Mouse (Mus musculus) hindbrain, embryonic 16.5 days (tissue): Measurements from ENCODE around the gene Tgfb2. TPM values are rescaled to one million over a fixed set of nuclear protein-coding genes. Genes with fewer than 3 reads are reported as not detected.

ENCODE experiments used
- ATAC-seq: fragments of 200-750 bp; cut with Nextera tagmentation; 2 replicates; pipeline ENCODE4 v1.8.0; 2017; ENCODE audit warnings: moderate TSS enrichment, moderate library complexity
- H3K27ac ChIP-seq: fragments of 300-500 bp; sonication (generic); 2 replicates; pipeline ENCODE4 v1.5.1; 2014; ENCODE audit warnings: low read depth, mild to moderate bottlenecking, control low read depth, low read length, moderate library complexity
- H3K27me3 ChIP-seq: fragments of 300-500 bp; sonication (generic); replicated peaks from 2 replicates; pipeline ENCODE4 v1.6.1; 2014; ENCODE audit warnings: low read length; ENCODE audit not compliant: control insufficient read depth, insufficient read depth
- H3K36me3 ChIP-seq: fragments of 300-500 bp; sonication (generic); 2 replicates; pipeline ENCODE4 v1.6.1; 2014; ENCODE audit warnings: mild to moderate bottlenecking, low read length, moderate library complexity, mixed read lengths; ENCODE audit not compliant: control insufficient read depth, insufficient read depth
- H3K4me1 ChIP-seq: fragments of 300-500 bp; sonication (generic); 2 replicates; pipeline ENCODE4 v1.6.1; 2014; ENCODE audit warnings: low read depth, low read length; ENCODE audit not compliant: control insufficient read depth, insufficient read depth
- H3K4me2 ChIP-seq: fragments of 300-500 bp; sonication (generic); 2 replicates; pipeline ENCODE4 v1.6.1; 2014; ENCODE audit warnings: mild to moderate bottlenecking, low read length, control low read depth, moderate library complexity
- H3K4me3 ChIP-seq: fragments of 300-500 bp; sonication (generic); 2 replicates; pipeline ENCODE4 v1.5.1; 2014; ENCODE audit warnings: mild to moderate bottlenecking, low read length, control low read depth, moderate library complexity
- H3K9ac ChIP-seq: fragments of 300-500 bp; sonication (generic); 2 replicates; pipeline ENCODE4 v1.6.1; 2014; ENCODE audit warnings: low read depth, mild to moderate bottlenecking, control low read depth, low read length, moderate library complexity
- H3K9me3 ChIP-seq: fragments of 300-500 bp; sonication (generic); 2 replicates; pipeline ENCODE4 v1.6.1; 2014; ENCODE audit warnings: mild to moderate bottlenecking, low read length, moderate library complexity; ENCODE audit not compliant: control insufficient read depth
- WGBS: fragments of 180-500 bp; shearing (Covaris S2); extraction: QIAGEN DNeasy Blood & Tissue Kit; methylation state at CpG from one replicate; pipeline ENCODE4 v1.1.7; 2014; 5-methylcytosine and 5-hydroxymethylcytosine counted together
- polyA plus RNA-seq: library from polyadenylated mRNA; unstranded; fragments of >200 nt; fragmentation: Nextera tagmentation; extraction: Ambion mirVana; gene quantifications from 2 replicates; pipeline ENCODE4 v1.2.1, GENCODE M21; 2015

Gene Tgfb2
- polyA plus RNA-seq: 35.7 and 36.2 TPM in 2 replicates

GRCm38 (mm10) chr1:186705915-186706248, at the start of gene Tgfb2:
Gene Tgfb2 (minus strand): TSS chr1:186705989.
- no peaks in the 10 kb centered on the region; the same call in 1 of the 2 replicates for H3K27me3 ChIP-seq
- peak within 1 kb of the TSS; percentile 80 for H3K9ac ChIP-seq
- peak within 1 kb of the TSS; percentile 79 for H3K27ac ChIP-seq
- WGBS: 3% methylated on average over 12 of the region's 12 CpGs
- H3K4me3 ChIP-seq: peak within 1 kb of the TSS; percentile 80
- no peaks in the 10 kb centered on the region for H3K9me3 ChIP-seq
- peaks cover 14% of the 10 kb centered on the region for H3K4me1 ChIP-seq
- no peaks in the 10 kb centered on the region for H3K36me3 ChIP-seq
- ATAC-seq: peak; percentile 34; the same call in 1 of the 2 replicates
- peak within 1 kb of the TSS; percentile 96 for H3K4me2 ChIP-seq

DNA sequence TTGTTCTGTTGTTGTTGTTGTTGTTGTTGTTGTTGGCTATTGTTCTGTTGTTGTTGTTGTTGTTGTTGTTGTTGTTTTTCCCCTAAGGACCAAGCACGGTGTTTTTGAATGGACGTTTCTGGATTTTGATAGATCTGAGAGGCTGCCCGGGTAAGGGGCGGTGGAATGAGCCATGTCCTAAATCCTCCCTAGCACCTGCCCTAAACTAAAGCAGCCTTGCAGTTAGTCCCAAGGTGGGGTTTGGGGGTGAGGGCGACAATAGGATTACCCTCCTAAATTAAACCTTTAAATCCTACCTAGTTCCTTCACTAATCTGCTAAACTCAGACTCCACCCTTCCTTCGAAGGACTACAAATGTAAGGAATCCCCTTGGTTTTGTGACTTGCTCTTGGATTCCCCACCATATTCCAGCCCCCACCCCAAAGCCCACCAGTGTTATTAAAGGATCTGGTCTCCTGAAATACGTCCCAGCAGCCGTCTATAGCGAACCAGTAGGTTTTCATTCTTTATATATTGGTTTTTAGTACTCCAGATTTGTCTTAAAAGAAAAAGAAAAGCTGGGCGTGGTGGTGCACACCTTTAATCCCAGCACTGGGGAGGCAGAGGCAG, 44.0 kb upstream of the Tgfb2 start:
- peaks cover 19% of the 10 kb centered on the region for H3K4me1 ChIP-seq
- peak; percentile 44 for ATAC-seq
- no peaks in the 10 kb centered on the region for H3K36me3 ChIP-seq
- no peaks in the 10 kb centered on the region for H3K27me3 ChIP-seq
- no peaks in the 10 kb centered on the region for H3K9me3 ChIP-seq
- H3K27ac ChIP-seq: peak overlapping the region; percentile 89
- WGBS: 33% methylated on average over 10 of the region's 10 CpGs
- H3K4me2 ChIP-seq: peak overlapping the region; percentile 82
- peak overlapping the region; percentile 88 for H3K9ac ChIP-seq
- peak overlapping the region; percentile 85 for H3K4me3 ChIP-seq

GRCm38 (mm10) chr1:186748724-186749653, 43.2 kb upstream of the Tgfb2 start, which contains the start of gene Rrp15:
Gene Rrp15 (minus strand): TSS chr1:186749358.
- Histone ChIP-seq H3K27ac (peak within 1 kb of the TSS; percentile 89), H3K4me1 (peaks cover 19% of the 10 kb centered on the region), H3K36me3 (no peaks in the 10 kb centered on the region), H3K4me2 (peak within 1 kb of the TSS; percentile 82), H3K27me3 (no peaks in the 10 kb centered on the region), H3K9ac (peak within 1 kb of the TSS; percentile 88), H3K4me3 (peak within 1 kb of the TSS; percentile 85), H3K9me3 (no peaks in the 10 kb centered on the region)
- ATAC-seq: peak; percentile 93
- under 1% methylated on average over 46 of the region's 46 CpGs for WGBS

- ATAC-seq: no peak
- Histone ChIP-seq H3K4me1 (no peaks in the 10 kb centered on the region), H3K4me3 (no peak overlapping the region), H3K27me3 (no peaks in the 10 kb centered on the region), H3K36me3 (peaks cover 9% of the 10 kb centered on the region; the same call in 1 of the 2 replicates), H3K9me3 (no peaks in the 10 kb centered on the region), H3K4me2 (no peak overlapping the region), H3K27ac (no peak overlapping the region), H3K9ac (no peak overlapping the region)
- 87% methylated on average over 7 of the region's 7 CpGs for WGBS
These were observed 34.0 kb upstream of the Tgfb2 start for GRCm38 (mm10) chr1:186739828-186740227.

- Histone ChIP-seq H3K4me1 (no peaks in the 10 kb centered on the region), H3K27ac (no peak overlapping the region), H3K9ac (no peak overlapping the region), H3K9me3 (no peaks in the 10 kb centered on the region), H3K4me3 (no peak overlapping the region), H3K36me3 (peaks cover 9% of the 10 kb centered on the region; the same call in 1 of the 2 replicates), H3K27me3 (no peaks in the 10 kb centered on the region), H3K4me2 (no peak overlapping the region)
- no peak for ATAC-seq
- WGBS: 95% methylated on average over 5 of the region's 5 CpGs
These were observed 29.7 kb upstream of the Tgfb2 start for GRCm38 (mm10) chr1:186735537-186735936.

DNA sequence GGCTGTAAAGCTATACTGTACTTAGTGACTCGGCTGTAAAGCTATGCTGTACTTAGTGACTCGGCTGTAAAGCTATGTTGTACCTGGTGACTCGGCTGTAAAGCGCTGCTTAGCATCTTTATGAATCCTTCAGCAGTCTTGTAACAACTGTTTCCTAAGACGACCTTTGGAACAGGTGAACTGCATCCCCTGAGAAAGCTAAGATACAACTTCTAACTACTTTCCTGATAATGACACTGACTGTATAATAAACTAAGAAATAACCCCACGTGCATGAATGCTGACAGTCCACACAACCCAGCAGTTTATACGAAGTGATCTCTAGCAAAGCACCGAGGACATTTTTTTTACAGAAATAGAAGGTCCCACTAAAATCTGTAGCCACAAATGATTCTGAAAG, 27.3 kb upstream of the Tgfb2 start:
- 0 out of 2 replicates have a peak, but pooled peaks cover 3% of the 10 kb centered on the region for H3K36me3 ChIP-seq
- no peak overlapping the region for H3K4me3 ChIP-seq
- H3K4me2 ChIP-seq: no peak overlapping the region
- no peak overlapping the region for H3K9ac ChIP-seq
- H3K9me3 ChIP-seq: no peaks in the 10 kb centered on the region
- 95% methylated on average over 8 of the region's 8 CpGs for WGBS
- no peak overlapping the region for H3K27ac ChIP-seq
- ATAC-seq: no peak
- H3K27me3 ChIP-seq: no peaks in the 10 kb centered on the region
- H3K4me1 ChIP-seq: no peaks in the 10 kb centered on the region

- Histone ChIP-seq H3K36me3 (no peaks in the 10 kb centered on the region), H3K9me3 (no peaks in the 10 kb centered on the region), H3K4me1 (no peaks in the 10 kb centered on the region), H3K4me3 (no peak overlapping the region), H3K9ac (no peak overlapping the region), H3K4me2 (no peak overlapping the region), H3K27ac (no peak overlapping the region), H3K27me3 (no peaks in the 10 kb centered on the region)
- no peak for ATAC-seq
- WGBS: 77% methylated on average over 4 of the region's 4 CpGs
These were observed 23.0 kb upstream of the Tgfb2 start for GRCm38 (mm10) chr1:186728778-186729177.

DNA sequence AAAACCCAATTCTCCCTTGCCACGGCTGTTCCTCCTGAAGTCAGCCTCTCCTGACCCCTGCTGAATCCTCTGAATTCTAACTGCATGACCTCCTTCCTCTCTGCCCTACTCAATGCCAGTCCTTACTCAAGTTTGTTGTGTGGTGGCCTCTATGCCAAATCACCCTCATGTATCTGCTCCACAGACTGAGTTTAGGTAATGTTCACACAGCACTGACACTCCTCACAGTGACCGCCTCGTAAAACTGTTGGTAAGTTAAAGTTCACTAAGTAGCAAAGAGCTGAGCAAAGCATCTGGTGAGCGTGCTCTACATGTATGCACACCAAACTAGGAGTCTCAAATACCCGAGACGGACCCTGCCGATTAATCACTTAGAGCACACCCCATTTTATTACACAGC, 20.3 kb upstream of the Tgfb2 start:
- no peak for ATAC-seq
- H3K27ac ChIP-seq: no peak overlapping the region
- no peak overlapping the region for H3K4me2 ChIP-seq
- H3K9me3 ChIP-seq: no peaks in the 10 kb centered on the region
- H3K4me1 ChIP-seq: peaks cover 3% of the 10 kb centered on the region
- H3K27me3 ChIP-seq: no peaks in the 10 kb centered on the region
- H3K4me3 ChIP-seq: no peak overlapping the region
- WGBS: 81% methylated on average over 7 of the region's 7 CpGs
- no peak overlapping the region for H3K9ac ChIP-seq
- H3K36me3 ChIP-seq: no peaks in the 10 kb centered on the region

- Histone ChIP-seq H3K9ac (no peak overlapping the region), H3K4me1 (peaks cover 3% of the 10 kb centered on the region), H3K4me2 (no peak overlapping the region), H3K27me3 (no peaks in the 10 kb centered on the region), H3K9me3 (no peaks in the 10 kb centered on the region), H3K27ac (no peak overlapping the region), H3K36me3 (0 out of 2 replicates have a peak, but pooled peaks cover 2% of the 10 kb centered on the region), H3K4me3 (no peak overlapping the region)
- WGBS: 80% methylated on average over 9 of the region's 9 CpGs
- no peak for ATAC-seq
These were observed 16.5 kb upstream of the Tgfb2 start for GRCm38 (mm10) chr1:186722299-186722698.
